Mouse (Mus musculus): ENCODE data around the gene Ceacam2. TPM values are rescaled to one million over a fixed set of nuclear protein-coding genes. Genes with fewer than 3 reads are reported as not detected.
"Not testable (repeated sequence)": the region's sequence is repeated elsewhere in the genome, so short reads cannot be mapped to it uniquely, and the experiment has no call there.

Gene Ceacam2
- total and polyA plus RNA-seq, 3 experiments, result 0.05 TPM; not detected in 2

GRCm38 (mm10) chr7:25479440-25479839 lies 60.2 kb downstream of the Ceacam2 start:
- H3K4me3 ChIP-seq (ENCODE audit: low read depth, low read length), result no peak overlapping the region
- DNase-seq (ENCODE audit: low spot score) (peak; percentile 4), ATAC-seq (ENCODE audit: extremely low read depth, insufficient number of reproducible peaks, low FRiP score, poor library complexity, severe bottlenecking) (no peak)
- H3K27me3 ChIP-seq (ENCODE audit: insufficient read depth, low read length), result peaks cover 3% of the 10 kb centered on the region; the same call in 1 of the 2 replicates
- TF ChIP-seq POLR2AphosphoS5 (IDR thresholded peaks at IDR 0.05; ENCODE audit: insufficient replicate concordance, low read depth, low read length), result no peak
- TF ChIP-seq CTCF (IDR thresholded peaks at IDR 0.05; ENCODE audit: low read depth, low read length), result no peak
- TF ChIP-seq GATA2 (IDR thresholded peaks at IDR 0.05; ENCODE audit: borderline replicate concordance, low read depth, low read length), result no peak
- no peak for TF ChIP-seq TAL1 (conservative IDR thresholded peaks at IDR 0.05; ENCODE audit: low read depth, low read length)
- TF ChIP-seq GATA1 (IDR thresholded peaks at IDR 0.05; ENCODE audit: borderline replicate concordance, low read length), result no peak
- no peaks in the 10 kb centered on the region for H3K36me3 ChIP-seq (replicated peaks)
- H3K4me1 ChIP-seq (ENCODE audit: insufficient read depth, low read depth, low read length), result no peaks in the 10 kb centered on the region
- H3K9me3 ChIP-seq (replicated peaks), result no peaks in the 10 kb centered on the region

GRCm38 (mm10) chr7:25477752-25478093 lies 61.9 kb downstream of the Ceacam2 start:
- not testable (repeated sequence) for H3K4me3 ChIP-seq (ENCODE audit: low read depth, low read length); H3K27me3 ChIP-seq (ENCODE audit: insufficient read depth, low read length); DNase-seq (ENCODE audit: low spot score); H3K9me3 ChIP-seq (replicated peaks); H3K36me3 ChIP-seq (replicated peaks); H3K4me1 ChIP-seq (ENCODE audit: insufficient read depth, low read depth, low read length); ATAC-seq (ENCODE audit: extremely low read depth, insufficient number of reproducible peaks, low FRiP score, poor library complexity, severe bottlenecking)

- not testable (repeated sequence) for H3K27me3 ChIP-seq (ENCODE audit: insufficient read depth, low read length); DNase-seq (ENCODE audit: low spot score); H3K9me3 ChIP-seq (replicated peaks); H3K4me1 ChIP-seq (ENCODE audit: insufficient read depth, low read depth, low read length); H3K36me3 ChIP-seq (replicated peaks); H3K4me3 ChIP-seq (ENCODE audit: low read depth, low read length); ATAC-seq (ENCODE audit: extremely low read depth, insufficient number of reproducible peaks, low FRiP score, poor library complexity, severe bottlenecking)
Measured at GRCm38 (mm10) chr7:25477091-25477751, 62.4 kb downstream of the Ceacam2 start, which contains the start of gene Ceacam1. Gene Ceacam1 (minus strand): TSS chr7:25477603.

GRCm38 (mm10) chr7:25471821-25472220 lies 67.8 kb downstream of the Ceacam2 start:
- not testable (repeated sequence) for H3K36me3 ChIP-seq (replicated peaks); H3K4me3 ChIP-seq (ENCODE audit: low read depth, low read length); H3K27me3 ChIP-seq (ENCODE audit: insufficient read depth, low read length); DNase-seq (ENCODE audit: low spot score); H3K9me3 ChIP-seq (replicated peaks); H3K4me1 ChIP-seq (ENCODE audit: insufficient read depth, low read depth, low read length); ATAC-seq (ENCODE audit: extremely low read depth, insufficient number of reproducible peaks, low FRiP score, poor library complexity, severe bottlenecking)

Other genes with a start within 250 kb of the Ceacam2 start
- 39.0 and 41.3 TPM in 2 replicates for gene Pafah1b3, start 241.9 kb downstream of the Ceacam2 start, total RNA-seq (2014; fragmentation: Nextera tagmentation)
- gene Pafah1b3, start 241.9 kb downstream of the Ceacam2 start, total RNA-seq (2017), result 76.9 and 94.6 TPM in 2 replicates
- gene Pafah1b3, start 241.9 kb downstream of the Ceacam2 start, polyA plus RNA-seq (2012), result 69.0 and 79.2 TPM in 2 replicates
- not detected in 2 replicates for gene Prr19, start 238.4 kb downstream of the Ceacam2 start, total RNA-seq (2014; fragmentation: Nextera tagmentation)
- gene Prr19, start 238.4 kb downstream of the Ceacam2 start, total RNA-seq (2017), result not detected in 2 replicates
- 0.07 TPM in 1 of 2 replicates, not detected in the other for gene Prr19, start 238.4 kb downstream of the Ceacam2 start, polyA plus RNA-seq (2012)
- not detected in 2 replicates for gene Tmem145, start 233.8 kb downstream of the Ceacam2 start, total RNA-seq (2014; fragmentation: Nextera tagmentation)
- not detected in 2 replicates for gene Tmem145, start 233.8 kb downstream of the Ceacam2 start, total RNA-seq (2017)
- gene Tmem145, start 233.8 kb downstream of the Ceacam2 start, polyA plus RNA-seq (2012), result not detected in 2 replicates
- 14.3 and 14.4 TPM in 2 replicates for gene Megf8, start 222.7 kb downstream of the Ceacam2 start, total RNA-seq (2014; fragmentation: Nextera tagmentation)
- gene Megf8, start 222.7 kb downstream of the Ceacam2 start, total RNA-seq (2017), result 6.3 and 7.5 TPM in 2 replicates
- gene Megf8, start 222.7 kb downstream of the Ceacam2 start, polyA plus RNA-seq (2012), result 24.4 and 25.3 TPM in 2 replicates
- gene Cnfn, start 170.1 kb downstream of the Ceacam2 start, total RNA-seq (2014; fragmentation: Nextera tagmentation), result not detected in 2 replicates
- not detected in 2 replicates for gene Cnfn, start 170.1 kb downstream of the Ceacam2 start, total RNA-seq (2017)
- gene Cnfn, start 170.1 kb downstream of the Ceacam2 start, polyA plus RNA-seq (2012), result not detected in 2 replicates
- gene Lipe, start 141.1 kb downstream of the Ceacam2 start, total RNA-seq (2014; fragmentation: Nextera tagmentation), result 6.1 and 13.0 TPM in 2 replicates
- 4.6 and 4.8 TPM in 2 replicates for gene Lipe, start 141.1 kb downstream of the Ceacam2 start, total RNA-seq (2017)
- 15.7 and 16.1 TPM in 2 replicates for gene Lipe, start 141.1 kb downstream of the Ceacam2 start, polyA plus RNA-seq (2012)
- not detected in 2 replicates for gene Cxcl17, start 127.0 kb downstream of the Ceacam2 start, total RNA-seq (2014; fragmentation: Nextera tagmentation)
- gene Cxcl17, start 127.0 kb downstream of the Ceacam2 start, total RNA-seq (2017), result not detected in 2 replicates
- gene Cxcl17, start 127.0 kb downstream of the Ceacam2 start, polyA plus RNA-seq (2012), result not detected in 2 replicates
- not detected in 2 replicates for gene Ceacam1, start 62.3 kb downstream of the Ceacam2 start, total RNA-seq (2014; fragmentation: Nextera tagmentation)
- gene Ceacam1, start 62.3 kb downstream of the Ceacam2 start, total RNA-seq (2017), result 0.17 and 0.66 TPM in 2 replicates
- not detected in 2 replicates for gene Ceacam1, start 62.3 kb downstream of the Ceacam2 start, polyA plus RNA-seq (2012)
- not detected in 2 replicates for gene Erich4, start 76.0 kb upstream of the Ceacam2 start, total RNA-seq (2014; fragmentation: Nextera tagmentation)
- gene Erich4, start 76.0 kb upstream of the Ceacam2 start, total RNA-seq (2017), result not detected in 2 replicates
- gene Erich4, start 76.0 kb upstream of the Ceacam2 start, polyA plus RNA-seq (2012), result not detected in 2 replicates
- gene Dmac2, start 79.6 kb upstream of the Ceacam2 start, total RNA-seq (2014; fragmentation: Nextera tagmentation), result 12.7 and 17.8 TPM in 2 replicates
- gene Dmac2, start 79.6 kb upstream of the Ceacam2 start, total RNA-seq (2017), result 21.3 and 24.2 TPM in 2 replicates
- 28.0 and 34.2 TPM in 2 replicates for gene Dmac2, start 79.6 kb upstream of the Ceacam2 start, polyA plus RNA-seq (2012)
- gene B3gnt8, start 86.8 kb upstream of the Ceacam2 start, total RNA-seq (2014; fragmentation: Nextera tagmentation), result 0.15 and 0.83 TPM in 2 replicates
- gene B3gnt8, start 86.8 kb upstream of the Ceacam2 start, total RNA-seq (2017), result 0.98 and 1.1 TPM in 2 replicates
- gene B3gnt8, start 86.8 kb upstream of the Ceacam2 start, polyA plus RNA-seq (2012), result 1.0 and 1.3 TPM in 2 replicates
- 6.0 and 7.8 TPM in 2 replicates for gene Bckdha, start 119.1 kb upstream of the Ceacam2 start, total RNA-seq (2014; fragmentation: Nextera tagmentation)
- gene Bckdha, start 119.1 kb upstream of the Ceacam2 start, total RNA-seq (2017), result 20.4 and 23.8 TPM in 2 replicates
- 36.6 and 44.1 TPM in 2 replicates for gene Bckdha, start 119.1 kb upstream of the Ceacam2 start, polyA plus RNA-seq (2012)
- 71.6 and 84.6 TPM in 2 replicates for gene Exosc5, start 119.3 kb upstream of the Ceacam2 start, total RNA-seq (2014; fragmentation: Nextera tagmentation)
- 51.4 and 55.4 TPM in 2 replicates for gene Exosc5, start 119.3 kb upstream of the Ceacam2 start, total RNA-seq (2017)
- 367 and 471 TPM in 2 replicates for gene Exosc5, start 119.3 kb upstream of the Ceacam2 start, polyA plus RNA-seq (2012)
- 8.6 TPM in 1 of 2 replicates, not detected in the other for gene Tmem91, start 135.3 kb upstream of the Ceacam2 start, total RNA-seq (2014; fragmentation: Nextera tagmentation)
- 1.3 and 2.2 TPM in 2 replicates for gene Tmem91, start 135.3 kb upstream of the Ceacam2 start, total RNA-seq (2017)
- gene Tmem91, start 135.3 kb upstream of the Ceacam2 start, polyA plus RNA-seq (2012), result 3.6 TPM in 2 replicates
- gene B9d2, start 140.9 kb upstream of the Ceacam2 start, total RNA-seq (2014; fragmentation: Nextera tagmentation), result 21.1 and 26.3 TPM in 2 replicates
- gene B9d2, start 140.9 kb upstream of the Ceacam2 start, total RNA-seq (2017), result 49.8 and 65.1 TPM in 2 replicates
- 119 and 131 TPM in 2 replicates for gene B9d2, start 140.9 kb upstream of the Ceacam2 start, polyA plus RNA-seq (2012)
- gene Tgfb1, start 147.1 kb upstream of the Ceacam2 start, total RNA-seq (2014; fragmentation: Nextera tagmentation), result 390 and 397 TPM in 2 replicates
- 40.8 TPM in 2 replicates for gene Tgfb1, start 147.1 kb upstream of the Ceacam2 start, total RNA-seq (2017)
- 1,473 and 1,799 TPM in 2 replicates for gene Tgfb1, start 147.1 kb upstream of the Ceacam2 start, polyA plus RNA-seq (2012)
- gene Ccdc97, start 179.2 kb upstream of the Ceacam2 start, total RNA-seq (2014; fragmentation: Nextera tagmentation), result 41.2 and 52.8 TPM in 2 replicates
- gene Ccdc97, start 179.2 kb upstream of the Ceacam2 start, total RNA-seq (2017), result 10.7 and 11.7 TPM in 2 replicates
- gene Ccdc97, start 179.2 kb upstream of the Ceacam2 start, polyA plus RNA-seq (2012), result 63.1 and 65.3 TPM in 2 replicates
- gene Hnrnpul1, start 214.9 kb upstream of the Ceacam2 start, total RNA-seq (2014; fragmentation: Nextera tagmentation), result 364 and 375 TPM in 2 replicates
- gene Hnrnpul1, start 214.9 kb upstream of the Ceacam2 start, total RNA-seq (2017), result 106 and 116 TPM in 2 replicates
- 382 and 453 TPM in 2 replicates for gene Hnrnpul1, start 214.9 kb upstream of the Ceacam2 start, polyA plus RNA-seq (2012)
- gene Axl, start 248.8 kb upstream of the Ceacam2 start, total RNA-seq (2014; fragmentation: Nextera tagmentation), result 2.5 TPM in 1 of 2 replicates, not detected in the other
- 0.11 and 0.35 TPM in 2 replicates for gene Axl, start 248.8 kb upstream of the Ceacam2 start, total RNA-seq (2017)
- gene Axl, start 248.8 kb upstream of the Ceacam2 start, polyA plus RNA-seq (2012), result not detected in 2 replicates

Data from G1E (cell line).